Mouse (Mus musculus): Measurements from ENCODE around the gene Pde9a. TPM values are rescaled to one million over a fixed set of nuclear protein-coding genes. Genes with fewer than 3 reads are reported as not detected.

Pde9a gene
- polyA plus RNA-seq, 1 experiment from 2014 or later: 52.3 TPM

DNA sequence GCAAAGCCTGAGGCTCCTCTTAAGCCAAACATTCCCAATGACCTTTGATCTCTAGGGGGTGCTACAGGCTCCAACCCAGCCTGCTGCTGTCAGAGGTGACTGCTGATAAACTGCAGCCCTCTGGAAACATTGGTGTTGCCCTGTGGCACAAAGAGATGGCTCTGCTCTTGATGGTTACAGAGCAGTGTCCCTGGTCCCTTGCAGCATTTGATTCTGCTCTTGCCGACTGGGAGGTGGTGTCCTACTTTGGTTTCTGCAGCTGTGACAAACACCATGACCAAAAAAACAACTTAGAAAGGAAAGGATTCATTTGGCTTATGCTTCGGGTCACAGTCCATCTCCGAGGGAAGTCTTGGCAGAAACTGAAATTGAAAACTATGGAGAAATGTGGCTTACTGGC is 5.5 kb downstream of the Pde9a start:
- Histone ChIP-seq H3K9me3 (replicated peaks) (no peaks in the 10 kb centered on the region), H3K27ac (no peak overlapping the region), H3K27me3 (no peaks in the 10 kb centered on the region), H3K4me2 (no peak overlapping the region), H3K9ac (no peak overlapping the region), H3K36me3 (ENCODE audit: poor library complexity, severe bottlenecking) (peaks cover 6% of the 10 kb centered on the region; the same call in 1 of the 2 replicates), H3K4me3 (no peak overlapping the region), H3K4me1 (peaks cover 39% of the 10 kb centered on the region)
- ATAC-seq: no peak
- 85% methylated on average over 3 of the region's 3 CpGs for WGBS

GRCm38 (mm10) chr17:31392041-31392440 is 6.0 kb downstream of the Pde9a start:
- Histone ChIP-seq H3K27me3 (no peaks in the 10 kb centered on the region), H3K4me2 (no peak overlapping the region), H3K27ac (no peak overlapping the region), H3K9ac (no peak overlapping the region), H3K4me3 (no peak overlapping the region), H3K36me3 (ENCODE audit: poor library complexity, severe bottlenecking) (peaks cover 8% of the 10 kb centered on the region; the same call in 1 of the 2 replicates), H3K4me1 (peaks cover 38% of the 10 kb centered on the region), H3K9me3 (replicated peaks) (no peaks in the 10 kb centered on the region)
- ATAC-seq: no peak
- WGBS: 86% methylated on average over 5 of the region's 5 CpGs

DNA sequence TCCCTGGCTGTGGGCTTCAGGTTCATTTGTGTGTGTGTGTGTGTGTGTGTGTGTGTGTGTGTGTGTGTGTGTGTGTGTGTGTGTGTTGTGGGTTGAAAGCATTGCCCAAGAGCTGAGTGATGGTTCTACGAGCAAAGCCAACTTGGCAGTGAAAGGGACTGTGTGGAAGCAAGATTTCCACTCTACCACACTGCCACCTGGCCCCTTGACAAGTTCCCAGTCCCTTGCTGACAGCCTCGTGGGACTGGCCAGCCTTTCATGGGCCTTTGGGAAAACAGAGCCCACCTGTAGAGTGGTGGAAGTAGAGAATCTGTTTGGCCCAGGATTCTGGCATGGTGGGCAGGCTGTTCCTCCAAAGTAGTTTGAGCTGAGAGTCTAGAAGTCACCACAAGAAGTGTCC is 7.8 kb downstream of the Pde9a start:
- H3K36me3 ChIP-seq (ENCODE audit: poor library complexity, severe bottlenecking): peaks cover 8% of the 10 kb centered on the region; the same call in 1 of the 2 replicates
- H3K9me3 ChIP-seq (replicated peaks): no peaks in the 10 kb centered on the region
- H3K9ac ChIP-seq: no peak overlapping the region
- no peak overlapping the region for H3K4me2 ChIP-seq
- ATAC-seq: no peak
- peaks cover 21% of the 10 kb centered on the region for H3K4me1 ChIP-seq
- no peak overlapping the region for H3K4me3 ChIP-seq
- 75% methylated on average over 2 of the region's 2 CpGs for WGBS
- H3K27me3 ChIP-seq: no peaks in the 10 kb centered on the region
- no peak overlapping the region for H3K27ac ChIP-seq

DNA sequence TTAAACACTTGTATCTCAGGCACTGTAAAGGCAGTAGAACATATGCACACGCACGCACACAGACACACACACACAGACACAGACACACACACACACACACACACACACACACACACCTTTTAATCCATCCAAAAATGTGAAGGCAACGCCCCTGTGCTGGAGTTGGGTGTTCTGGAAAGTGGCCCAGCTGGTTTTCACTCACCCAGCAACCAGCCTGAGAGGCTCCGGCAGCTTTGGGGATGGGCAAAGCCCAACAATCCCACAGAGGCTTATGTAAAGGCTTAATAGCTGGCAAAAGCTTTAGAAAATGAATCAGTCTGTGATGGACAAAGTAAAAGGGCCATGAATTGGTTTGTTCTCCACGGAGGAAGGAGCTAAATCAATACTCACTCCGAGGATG is 14.3 kb downstream of the Pde9a start:
- no peak overlapping the region for H3K4me3 ChIP-seq
- 78% methylated on average over 6 of the region's 6 CpGs for WGBS
- peaks cover 9% of the 10 kb centered on the region; the same call in 1 of the 2 replicates for H3K36me3 ChIP-seq (ENCODE audit: poor library complexity, severe bottlenecking)
- no peaks in the 10 kb centered on the region for H3K27me3 ChIP-seq
- no peak overlapping the region for H3K9ac ChIP-seq
- no peak for ATAC-seq
- no peak overlapping the region for H3K4me2 ChIP-seq
- no peaks in the 10 kb centered on the region for H3K9me3 ChIP-seq (replicated peaks)
- peaks cover 22% of the 10 kb centered on the region for H3K4me1 ChIP-seq
- H3K27ac ChIP-seq: no peak overlapping the region; the same call in 1 of the 2 replicates

- no peak overlapping the region for H3K9ac ChIP-seq
- H3K27ac ChIP-seq: no peak overlapping the region
- no peaks in the 10 kb centered on the region for H3K27me3 ChIP-seq
- no peak for ATAC-seq
- WGBS: 87% methylated on average over 3 of the region's 3 CpGs
- peaks cover 9% of the 10 kb centered on the region; the same call in 1 of the 2 replicates for H3K36me3 ChIP-seq (ENCODE audit: poor library complexity, severe bottlenecking)
- H3K4me2 ChIP-seq: no peak overlapping the region
- H3K9me3 ChIP-seq (replicated peaks): no peaks in the 10 kb centered on the region
- no peak overlapping the region for H3K4me3 ChIP-seq
- H3K4me1 ChIP-seq: peaks cover 22% of the 10 kb centered on the region
Observed at GRCm38 (mm10) chr17:31401160-31401559, 15.2 kb downstream of the Pde9a start.

- WGBS: 35% methylated on average over 8 of the region's 8 CpGs
- Histone ChIP-seq H3K4me3 (no peak overlapping the region), H3K27ac (peak overlapping the region; percentile 67), H3K36me3 (ENCODE audit: poor library complexity, severe bottlenecking) (peaks cover 5% of the 10 kb centered on the region; the same call in 1 of the 2 replicates), H3K4me1 (peaks cover 18% of the 10 kb centered on the region), H3K27me3 (no peaks in the 10 kb centered on the region), H3K4me2 (no peak overlapping the region), H3K9ac (no peak overlapping the region), H3K9me3 (replicated peaks) (no peaks in the 10 kb centered on the region)
- 0 out of 2 replicates have a peak, but pooled peaks have one; percentile 41 for ATAC-seq
Observed at GRCm38 (mm10) chr17:31402713-31403112, 16.7 kb downstream of the Pde9a start.

- no peaks in the 10 kb centered on the region for H3K27me3 ChIP-seq
- peaks cover 5% of the 10 kb centered on the region; the same call in 1 of the 2 replicates for H3K36me3 ChIP-seq (ENCODE audit: poor library complexity, severe bottlenecking)
- WGBS: 77% methylated on average over 6 of the region's 6 CpGs
- no peak overlapping the region for H3K4me2 ChIP-seq
- no peak overlapping the region for H3K27ac ChIP-seq
- H3K9ac ChIP-seq: no peak overlapping the region
- H3K9me3 ChIP-seq (replicated peaks): no peaks in the 10 kb centered on the region
- H3K4me3 ChIP-seq: no peak overlapping the region
- H3K4me1 ChIP-seq: peaks cover 34% of the 10 kb centered on the region
- no peak for ATAC-seq
Observed at GRCm38 (mm10) chr17:31405694-31406227, 19.8 kb downstream of the Pde9a start.

DNA sequence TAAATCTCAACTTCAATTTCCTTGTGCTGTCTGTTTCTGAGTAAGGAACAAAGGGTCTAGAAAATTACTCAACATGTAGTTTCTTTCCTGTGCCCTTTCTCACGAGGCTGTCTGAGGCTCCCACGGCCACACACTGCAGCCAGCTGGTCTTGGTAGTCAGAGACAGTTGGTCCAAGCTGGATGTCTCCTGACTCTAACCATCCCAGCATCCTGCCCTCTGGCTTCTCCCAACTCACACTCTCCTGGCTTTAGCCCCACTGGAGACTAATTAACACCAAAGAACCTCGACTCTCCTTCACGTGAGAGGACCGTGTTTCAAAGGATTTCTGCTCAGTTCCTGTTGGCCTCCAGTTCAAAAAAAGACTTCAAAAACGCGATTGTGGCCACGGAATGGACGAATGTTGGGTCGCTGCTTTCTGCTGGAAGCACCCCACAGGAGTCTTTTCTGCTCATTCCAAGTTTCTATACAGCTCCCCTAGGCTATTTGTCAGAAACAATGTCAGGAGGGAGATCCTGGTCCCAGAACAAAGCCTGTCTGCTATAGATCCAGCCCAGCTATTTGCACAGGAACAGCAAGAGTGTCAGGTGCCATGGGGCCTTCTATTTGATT is 23.8 kb downstream of the Pde9a start:
- peak; percentile 77 for ATAC-seq
- H3K4me2 ChIP-seq: peak overlapping the region; percentile 27
- peaks cover 39% of the 10 kb centered on the region for H3K4me1 ChIP-seq
- no peaks in the 10 kb centered on the region for H3K27me3 ChIP-seq
- peak overlapping the region; percentile 38; the same call in 1 of the 2 replicates for H3K9ac ChIP-seq
- WGBS: 1% methylated on average over 10 of the region's 10 CpGs
- H3K27ac ChIP-seq: peak overlapping the region; percentile 78
- no peak overlapping the region for H3K4me3 ChIP-seq
- no peaks in the 10 kb centered on the region for H3K9me3 ChIP-seq (replicated peaks)
- H3K36me3 ChIP-seq (ENCODE audit: poor library complexity, severe bottlenecking): peaks cover 10% of the 10 kb centered on the region

- no peaks in the 10 kb centered on the region for H3K9me3 ChIP-seq (replicated peaks)
- peak overlapping the region; percentile 54 for H3K27ac ChIP-seq
- peaks cover 42% of the 10 kb centered on the region for H3K36me3 ChIP-seq (ENCODE audit: poor library complexity, severe bottlenecking)
- no peaks in the 10 kb centered on the region for H3K27me3 ChIP-seq
- H3K9ac ChIP-seq: no peak overlapping the region
- peak; percentile 67; the same call in 1 of the 2 replicates for ATAC-seq
- H3K4me3 ChIP-seq: no peak overlapping the region
- H3K4me1 ChIP-seq: peaks cover 30% of the 10 kb centered on the region
- 80% methylated on average over 9 of the region's 9 CpGs for WGBS
- no peak overlapping the region for H3K4me2 ChIP-seq
Observed at GRCm38 (mm10) chr17:31415258-31415657, 29.2 kb downstream of the Pde9a start.

DNA sequence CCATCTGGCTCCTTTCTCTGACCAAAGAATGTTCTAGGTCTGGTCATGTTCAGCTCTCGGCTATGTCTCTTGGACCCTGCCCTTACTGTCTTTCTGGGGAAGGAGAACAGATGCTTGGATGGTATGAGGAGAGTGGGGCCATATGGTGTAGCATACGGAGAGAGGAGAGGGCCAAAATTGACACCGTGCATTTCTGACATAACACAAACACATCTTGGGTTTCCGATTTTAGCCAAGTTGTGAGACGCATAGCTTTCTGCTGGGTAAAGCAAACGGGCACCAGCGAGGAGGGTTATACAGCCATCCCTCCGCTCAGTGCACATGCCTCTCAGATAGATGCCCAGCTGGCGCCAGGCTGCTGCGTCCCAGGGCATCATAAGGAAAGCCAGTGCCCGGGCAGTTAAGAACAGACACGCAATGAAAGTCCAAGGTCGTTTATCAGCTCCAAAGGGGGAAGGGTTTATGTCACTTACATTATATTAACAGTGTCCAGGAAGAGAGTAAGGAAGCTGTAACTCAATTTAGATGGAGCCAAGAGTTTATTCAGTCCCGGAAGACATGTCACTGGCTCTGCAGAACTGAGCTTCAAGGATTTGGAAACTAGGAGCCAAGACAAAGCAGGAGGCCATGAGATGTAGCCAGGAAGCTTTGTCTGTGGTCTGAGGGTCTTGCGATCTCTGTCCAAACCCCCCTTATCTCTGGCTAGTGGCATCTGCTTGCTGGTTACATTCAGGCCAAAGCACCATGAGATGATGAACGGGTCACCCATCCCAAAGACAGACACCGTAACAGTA is 33.0 kb downstream of the Pde9a start:
- Histone ChIP-seq H3K4me1 (peaks cover 9% of the 10 kb centered on the region; the same call in 1 of the 2 replicates), H3K36me3 (ENCODE audit: poor library complexity, severe bottlenecking) (peaks cover 56% of the 10 kb centered on the region), H3K4me2 (no peak overlapping the region), H3K4me3 (no peak overlapping the region), H3K9ac (no peak overlapping the region), H3K27ac (peak overlapping the region; percentile 70), H3K27me3 (no peaks in the 10 kb centered on the region), H3K9me3 (replicated peaks) (no peaks in the 10 kb centered on the region)
- 91% methylated on average over 17 of the region's 17 CpGs for WGBS
- 0 out of 2 replicates have a peak, but pooled peaks have one; percentile 36 for ATAC-seq

GRCm38 (mm10) chr17:31419598-31419950 is 33.6 kb downstream of the Pde9a start:
- WGBS: 62% methylated on average over 2 of the region's 2 CpGs

GRCm38 (mm10) chr17:31419995-31420394 is 34.0 kb downstream of the Pde9a start:
- ATAC-seq: no peak
- Histone ChIP-seq H3K4me2 (no peak overlapping the region), H3K9me3 (replicated peaks) (no peaks in the 10 kb centered on the region), H3K27ac (0 out of 2 replicates have a peak overlapping the region, but pooled peaks have one; percentile 12), H3K36me3 (ENCODE audit: poor library complexity, severe bottlenecking) (peaks cover 47% of the 10 kb centered on the region), H3K27me3 (no peaks in the 10 kb centered on the region), H3K4me1 (peaks cover 17% of the 10 kb centered on the region; the same call in 1 of the 2 replicates), H3K4me3 (no peak overlapping the region), H3K9ac (no peak overlapping the region)
- WGBS: 57% methylated on average over 3 of the region's 3 CpGs

More at GRCm38 (mm10) chr17:31419598-31419950, 33.6 kb downstream of the Pde9a start:
- H3K4me3 ChIP-seq: no peak overlapping the region
- peaks cover 51% of the 10 kb centered on the region for H3K36me3 ChIP-seq (ENCODE audit: poor library complexity, severe bottlenecking)
- ATAC-seq: no peak
- no peak overlapping the region for H3K9ac ChIP-seq
- H3K4me1 ChIP-seq: peaks cover 14% of the 10 kb centered on the region; the same call in 1 of the 2 replicates
- no peaks in the 10 kb centered on the region for H3K27me3 ChIP-seq
- H3K27ac ChIP-seq: peak overlapping the region; percentile 70
- no peak overlapping the region for H3K4me2 ChIP-seq
- no peaks in the 10 kb centered on the region for H3K9me3 ChIP-seq (replicated peaks)
